Mouse (Mus musculus) liver, embryonic 14.5 days (tissue): ENCODE data around the gene Creb3l2. TPM values are rescaled to one million over a fixed set of nuclear protein-coding genes. Genes with fewer than 3 reads are reported as not detected.
A peak's percentile ranks its signal among the peaks of the same experiment; 100 is the strongest.

Source experiments
- ATAC-seq: fragments of 200-750 bp; cut with Nextera tagmentation; 2 replicates; pipeline ENCODE4 v1.8.0; 2017; ENCODE audit warnings: moderate number of reproducible peaks, mild to moderate bottlenecking, moderate library complexity; ENCODE audit not compliant: insufficient read depth
- DNase-seq, 3 experiments: peaks; one replicate each; pipeline ENCODE4 v3.0.0-alpha.2; 2012 to 2013; ENCODE audit warnings: low read depth in 3 of 3, low spot score in 3 of 3
- H3K27ac ChIP-seq: fragments of 300-500 bp; sonication (generic); 2 replicates; pipeline ENCODE4 v1.5.1; 2014; ENCODE audit warnings: moderate library complexity, mild to moderate bottlenecking, control low read depth, inconsistent platforms
- H3K27me3 ChIP-seq: fragments of 300-500 bp; sonication (generic); 2 replicates; pipeline ENCODE4 v1.6.1; 2014; ENCODE audit warnings: mild to moderate bottlenecking, low read length, moderate library complexity; ENCODE audit not compliant: control insufficient read depth, insufficient read depth
- H3K36me3 ChIP-seq: fragments of 300-500 bp; sonication (generic); replicated peaks from 2 replicates; pipeline ENCODE4 v1.6.1; 2014; ENCODE audit warnings: low read depth; ENCODE audit not compliant: control insufficient read depth, insufficient read depth
- H3K4me1 ChIP-seq, 2 experiments: fragments of 200-500 bp in 1 of 2; fragments of 300-500 bp in 1 of 2; sonication (generic) in 1 of 2; replicated peaks; 2 replicates each; pipeline ENCODE4 v1.6.1; 2012 to 2014; ENCODE audit warnings: antibody characterized with exemption in 1 of 2, inconsistent platforms in 1 of 2, low read length in 1 of 2; ENCODE audit not compliant: control insufficient read depth in 2 of 2, insufficient read depth in 2 of 2
- H3K4me2 ChIP-seq: fragments of 300-500 bp; sonication (generic); 2 replicates; pipeline ENCODE4 v1.6.1; 2014; ENCODE audit warnings: low read depth, mild to moderate bottlenecking, control low read depth, moderate library complexity
- H3K4me3 ChIP-seq, 2 experiments: fragments of 200-500 bp in 1 of 2; fragments of 300-500 bp in 1 of 2; sonication (generic) in 1 of 2; 2 replicates each; pipeline ENCODE4 v1.5.1; 2012 to 2014; ENCODE audit warnings: low read depth in 2 of 2, low read length in 2 of 2, mild to moderate bottlenecking in 2 of 2, control low read depth in 1 of 2, inconsistent platforms in 1 of 2, moderate library complexity in 1 of 2; ENCODE audit not compliant: insufficient read depth in 1 of 2
- H3K9ac ChIP-seq: fragments of 300-500 bp; sonication (generic); replicated peaks from 2 replicates; pipeline ENCODE4 v1.6.1; 2014; ENCODE audit warnings: mild to moderate bottlenecking, control low read depth, moderate library complexity
- H3K9me3 ChIP-seq: fragments of 300-500 bp; sonication (generic); 2 replicates; pipeline ENCODE4 v1.6.1; 2016; ENCODE audit warnings: low read length, mixed read lengths; ENCODE audit not compliant: control insufficient read depth
- CTCF ChIP-seq: IDR thresholded peaks from 2 replicates; pipeline ENCODE4 v1.5.1; 2016; ENCODE audit warnings: antibody characterized with exemption, low read depth, control low read depth
- EP300 ChIP-seq: IDR thresholded peaks from 2 replicates; pipeline ENCODE4 v1.6.1; 2016; ENCODE audit warnings: antibody characterized with exemption, low read depth
- WGBS: fragments of 180-500 bp; shearing (Covaris S2); extraction: QIAGEN DNeasy Blood & Tissue Kit; methylation state at CpG from one replicate; pipeline ENCODE4 v1.1.7; 2014; ENCODE audit not compliant: insufficient replicate concordance; 5-methylcytosine and 5-hydroxymethylcytosine counted together
- polyA plus RNA-seq, 2 experiments: library from polyadenylated mRNA; depleted of rRNA in 1 of 2; stranded (reverse) in 1 of 2; unstranded in 1 of 2; fragments of >200 nt; fragmentation: Nextera tagmentation in 1 of 2; extraction: Ambion mirVana in 1 of 2; gene quantifications; 2 replicates each; pipeline versions ENCODE4 v1.2.1 to v1.2.3; 2012 to 2014

The Creb3l2 gene
- polyA plus RNA-seq, 2 experiments: 1.9 to 2.7 TPM

- peak overlapping the region; percentile 82 for H3K4me2 ChIP-seq
- no peaks in the 10 kb centered on the region for H3K36me3 ChIP-seq
- 44% methylated on average over 4 of the region's 4 CpGs for WGBS
- DNase-seq (no peak), ATAC-seq (0 out of 2 replicates have a peak, but pooled peaks have one; percentile 14)
- no peaks in the 10 kb centered on the region for H3K9me3 ChIP-seq
- no peak overlapping the region for H3K27ac ChIP-seq
- peak overlapping the region; percentile 47 to 88 for H3K4me3 ChIP-seq
- peaks cover 9% of the 10 kb centered on the region in 2 experiments; a peak in 3 of 4 replicates for H3K4me1 ChIP-seq
- TF ChIP-seq CTCF: no peak
- no peak for TF ChIP-seq EP300
- H3K9ac ChIP-seq: peak overlapping the region; percentile 68
- H3K27me3 ChIP-seq: no peaks in the 10 kb centered on the region
Observed at GRCm38 (mm10) chr6:37442781-37443180, 835 bp upstream of the Creb3l2 start.

GRCm38 (mm10) chr6:37441251-37442011 is 515 bp downstream of the Creb3l2 start:
- ATAC-seq: peak; percentile 38
- no peaks in the 10 kb centered on the region for H3K9me3 ChIP-seq
- no peak overlapping the region for H3K27ac ChIP-seq
- peak overlapping the region; percentile 71 for H3K9ac ChIP-seq
- H3K4me3 ChIP-seq: peak overlapping the region; percentile 83 to 88
- no peaks in the 10 kb centered on the region for H3K36me3 ChIP-seq
- WGBS: under 1% methylated on average over 40 of the region's 40 CpGs
- no peak for TF ChIP-seq CTCF
- no peak for TF ChIP-seq EP300
- peak overlapping the region; percentile 82 for H3K4me2 ChIP-seq
- H3K4me1 ChIP-seq: peaks cover 9% of the 10 kb centered on the region in 2 experiments; a peak in 3 of 4 replicates
- no peaks in the 10 kb centered on the region for H3K27me3 ChIP-seq
- no peak for DNase-seq

GRCm38 (mm10) chr6:37440491-37441250 is 1.3 kb downstream of the Creb3l2 start:
- DNase-seq: no peak
- Histone ChIP-seq H3K4me1 (peaks cover 9% of the 10 kb centered on the region in 2 experiments; a peak in 3 of 4 replicates), H3K27me3 (no peaks in the 10 kb centered on the region), H3K4me3 (peak overlapping the region; percentile 83 to 88), H3K9me3 (no peaks in the 10 kb centered on the region), H3K9ac (peak overlapping the region; percentile 54), H3K36me3 (no peaks in the 10 kb centered on the region), H3K27ac (no peak overlapping the region), H3K4me2 (peak overlapping the region; percentile 82)
- TF ChIP-seq EP300: no peak
- no peak for TF ChIP-seq CTCF
- no peak for ATAC-seq
- WGBS: 14% methylated on average over 12 of the region's 12 CpGs

- Histone ChIP-seq H3K4me3 (peak overlapping the region; percentile 83 to 88), H3K27ac (no peak overlapping the region), H3K36me3 (no peaks in the 10 kb centered on the region), H3K9me3 (no peaks in the 10 kb centered on the region), H3K4me1 (peaks cover 9 to 12% of the 10 kb centered on the region in 2 experiments; a peak in 3 of 4 replicates), H3K4me2 (peak overlapping the region; percentile 82), H3K9ac (no peak overlapping the region), H3K27me3 (no peaks in the 10 kb centered on the region)
- ATAC-seq (no peak), DNase-seq (no peak)
- 61% methylated on average over 13 of the region's 13 CpGs for WGBS
- no peak for TF ChIP-seq CTCF
- TF ChIP-seq EP300: no peak
Observed at GRCm38 (mm10) chr6:37439676-37440490, 2.1 kb downstream of the Creb3l2 start.
